Mouse (Mus musculus) heart, adult 9 months (tissue): Measurements from ENCODE around the gene Qrich2.
"Not testable (repeated sequence)": the region's sequence is repeated elsewhere in the genome, so short reads cannot be mapped to it uniquely, and the experiment has no call there.

Source experiments
- DNase-seq, 2 experiments: peaks; one replicate each; pipeline ENCODE4 v3.0.0; 2022; ENCODE audit warnings: low spot score in 2 of 2

The Qrich2 gene

GRCm38 (mm10) chr11:116430723-116431427 lies 35.2 kb downstream of the Qrich2 start:
- DNase-seq: no peak

- DNase-seq: no peak
These were observed 36.0 kb downstream of the Qrich2 start for GRCm38 (mm10) chr11:116429862-116430613.

DNA sequence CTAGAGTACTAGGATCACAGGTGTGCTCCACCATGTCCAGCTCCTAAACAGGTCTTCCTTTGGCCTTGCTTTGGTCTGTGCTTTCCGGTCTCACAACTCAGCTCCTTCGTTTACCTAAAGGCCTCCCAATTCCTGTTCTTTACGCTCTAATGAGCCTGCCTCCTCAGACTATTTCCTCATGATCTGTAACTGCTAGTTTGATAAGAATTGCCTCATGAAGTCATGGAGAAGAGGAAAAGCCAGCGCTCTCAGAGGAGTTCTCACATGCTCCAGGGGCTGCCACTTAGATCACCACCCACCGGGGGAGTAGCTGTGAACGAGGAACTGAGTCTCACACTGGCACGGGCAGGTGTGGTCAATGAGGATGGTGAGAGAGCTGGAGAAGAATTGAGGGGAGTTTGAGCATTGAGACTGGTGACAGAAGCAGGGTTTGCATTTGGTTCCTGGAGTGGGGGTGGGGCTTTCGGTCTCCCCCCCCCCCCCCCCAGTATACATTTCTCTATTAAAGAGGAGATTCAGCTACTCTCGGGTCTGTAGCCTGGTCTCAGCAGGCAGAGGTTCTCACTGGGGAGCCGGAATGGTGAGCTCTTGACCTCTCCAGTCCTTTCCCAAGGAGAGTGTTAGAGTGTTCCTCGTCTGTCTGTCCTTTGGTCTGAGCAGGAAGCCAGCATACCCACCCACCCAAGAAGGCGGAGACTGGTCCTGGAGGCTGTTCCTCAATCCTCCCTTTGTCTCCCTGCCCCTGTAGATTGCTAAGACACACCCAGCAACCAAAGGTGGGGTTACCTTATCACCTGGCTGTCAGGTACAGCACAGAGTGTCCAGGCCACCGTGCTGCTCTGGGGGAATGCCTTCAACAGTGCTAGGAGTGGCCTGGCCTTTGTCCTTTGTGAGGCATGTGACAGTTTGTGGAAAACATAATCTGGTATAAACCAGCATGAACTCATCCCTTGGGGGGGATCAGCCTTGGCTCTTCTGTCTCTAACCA lies 36.9 kb downstream of the Qrich2 start:
- no peak for DNase-seq

DNA sequence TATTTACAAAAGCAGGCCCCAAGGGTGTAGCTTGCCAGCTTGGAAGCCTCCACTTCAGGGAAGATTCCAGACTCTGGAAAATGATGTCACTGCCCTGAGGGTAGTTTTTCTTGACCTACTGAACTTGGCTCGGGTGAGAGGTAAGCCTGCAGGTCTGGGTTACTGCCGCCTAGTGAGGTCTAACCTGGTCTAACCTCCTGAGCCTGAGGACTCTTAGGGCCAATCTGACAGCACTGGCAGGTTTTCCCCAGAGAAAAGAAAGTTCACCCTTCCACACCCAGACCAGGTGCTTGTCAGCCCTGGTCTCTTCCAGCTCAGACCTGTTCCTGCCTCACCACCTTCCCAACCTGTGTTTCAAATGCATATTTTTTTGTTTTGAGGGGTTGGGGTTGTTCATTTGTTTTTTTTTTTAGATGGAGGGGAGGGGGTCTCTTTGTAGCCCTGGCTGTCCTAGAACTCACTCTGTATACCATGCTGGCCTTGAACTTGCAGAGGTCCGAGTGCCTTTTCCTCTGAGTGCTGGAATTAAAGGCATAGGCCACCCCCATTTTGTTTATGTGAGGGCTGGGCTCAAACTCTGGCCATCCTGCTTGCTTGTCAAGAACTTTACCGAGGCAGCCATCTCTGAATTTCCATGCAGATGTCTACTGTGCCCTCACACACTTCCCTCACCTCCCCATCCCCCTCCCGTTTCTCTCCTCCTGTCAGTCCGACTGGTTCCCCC lies 39.0 kb downstream of the Qrich2 start:
- DNase-seq: no peak

DNA sequence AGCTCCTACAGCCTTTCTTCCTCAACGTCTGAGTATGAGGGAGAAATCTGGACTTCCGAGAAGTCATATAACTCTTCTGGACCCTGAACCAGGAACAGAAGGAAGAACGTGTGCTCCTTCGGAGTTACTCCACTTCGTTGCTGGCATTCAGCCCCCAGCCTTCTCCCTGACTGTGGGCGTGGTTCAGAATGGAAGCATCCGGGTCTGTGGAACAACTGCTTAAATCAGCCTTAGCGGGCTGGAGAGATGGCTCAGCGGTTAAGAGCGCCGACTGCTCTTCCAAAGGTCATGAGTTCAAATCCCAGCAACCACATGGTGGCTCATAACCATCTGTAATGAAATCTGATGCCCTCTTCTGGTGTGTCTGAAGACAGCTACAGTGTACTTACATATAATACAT lies 39.7 kb downstream of the Qrich2 start:
- DNase-seq: not testable (repeated sequence)

DNA sequence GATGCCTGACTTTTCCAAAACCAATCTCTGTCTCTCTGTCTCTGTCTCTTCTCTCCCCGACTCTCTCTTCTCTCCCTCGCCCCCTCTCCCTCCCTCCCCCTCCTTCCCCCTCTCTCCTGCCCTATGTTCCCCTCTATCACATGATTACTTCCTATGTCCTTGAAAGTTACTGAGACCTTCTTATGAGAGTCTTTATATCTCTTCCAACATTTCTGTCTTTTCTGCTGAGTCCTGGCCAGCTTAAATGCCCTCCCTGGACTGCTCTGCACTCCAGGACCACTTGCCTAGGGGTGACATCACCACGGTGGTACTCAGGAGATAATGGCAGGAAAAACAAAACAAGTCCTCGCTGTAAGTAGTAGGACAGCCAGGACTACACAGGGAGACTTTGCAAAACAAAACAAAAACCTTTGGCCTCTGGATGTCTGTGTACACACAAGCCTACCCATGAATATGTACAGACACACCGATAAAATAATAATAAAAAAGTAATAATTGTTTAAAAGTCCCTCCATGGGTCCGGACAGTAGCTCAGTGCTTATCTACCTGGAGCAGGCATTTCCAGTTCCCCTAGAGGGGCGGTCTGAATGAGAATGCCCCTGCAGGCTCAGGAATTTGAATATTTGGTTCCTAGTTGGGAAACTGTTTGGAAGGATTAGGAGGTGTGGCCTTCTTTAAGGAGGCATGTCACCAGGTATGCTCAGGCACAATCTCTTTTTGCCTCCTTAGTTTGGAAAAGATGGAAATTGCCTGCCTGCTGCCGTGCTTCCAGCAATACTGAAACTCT lies 41.2 kb downstream of the Qrich2 start:
- DNase-seq: no peak

DNA sequence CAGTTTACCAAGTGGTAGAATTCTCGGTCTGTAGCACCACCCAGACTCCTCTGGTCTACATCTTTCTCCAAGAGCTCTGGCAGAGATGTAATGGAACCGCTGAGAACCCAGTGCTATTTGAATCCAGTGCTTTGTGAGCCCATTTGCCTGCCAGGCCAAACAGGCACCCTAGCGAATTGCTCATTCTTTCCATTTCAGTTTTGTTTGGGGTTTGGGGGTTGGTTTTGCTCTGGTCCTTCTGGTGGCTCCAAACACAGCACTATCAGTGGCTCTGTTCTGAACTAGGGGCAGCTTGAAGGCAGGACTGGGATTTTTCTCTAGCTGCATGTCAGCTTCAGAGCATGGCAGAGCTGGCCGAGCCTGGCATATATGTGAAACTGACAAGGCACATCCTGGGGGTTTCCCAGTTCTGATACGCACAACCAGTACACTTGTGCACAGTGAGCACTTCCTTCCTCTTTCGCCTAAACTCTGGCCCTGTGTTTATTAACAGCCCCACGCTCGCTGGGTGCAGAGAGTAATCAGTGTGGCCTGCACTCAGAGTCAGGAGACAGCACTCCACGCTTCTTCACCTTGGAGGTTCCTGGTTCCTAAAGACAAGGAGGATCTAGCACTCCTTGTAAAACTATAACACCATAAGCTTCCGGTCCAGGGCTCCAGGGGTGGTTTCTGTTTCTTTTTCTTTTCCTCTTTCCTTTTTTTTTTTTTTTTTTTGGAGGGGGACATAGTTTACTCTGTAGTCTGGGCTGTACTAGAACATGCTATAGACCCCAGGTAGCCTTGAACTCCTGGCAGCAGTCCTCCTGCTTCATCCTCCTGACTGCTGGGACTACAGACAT lies 42.0 kb downstream of the Qrich2 start:
- DNase-seq: peak in 1 of 2 experiments; percentile 67

DNA sequence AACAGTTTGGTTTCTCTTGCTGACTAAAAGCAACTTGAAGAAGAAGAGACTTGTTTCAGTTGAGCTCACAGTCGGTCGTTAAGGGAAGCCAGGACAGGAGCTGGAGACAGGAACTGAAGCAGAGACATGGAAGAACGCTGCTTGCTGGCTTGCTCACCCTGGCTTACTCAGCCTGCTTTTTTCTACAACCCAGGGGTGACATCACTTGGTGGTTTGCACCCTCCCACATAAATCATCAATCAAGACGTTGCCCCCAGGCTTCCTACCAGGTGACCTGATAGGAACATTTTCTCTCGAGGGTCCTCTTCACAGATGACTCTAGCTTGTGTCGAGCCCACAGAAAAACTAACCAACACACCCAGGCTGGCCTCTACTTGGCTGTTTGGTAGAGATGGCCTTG lies 42.8 kb downstream of the Qrich2 start:
- no peak for DNase-seq

- DNase-seq: no peak
These were observed 43.5 kb downstream of the Qrich2 start for GRCm38 (mm10) chr11:116422562-116422961.

- DNase-seq: no peak
These were observed 44.9 kb downstream of the Qrich2 start for GRCm38 (mm10) chr11:116421102-116421501.

DNA sequence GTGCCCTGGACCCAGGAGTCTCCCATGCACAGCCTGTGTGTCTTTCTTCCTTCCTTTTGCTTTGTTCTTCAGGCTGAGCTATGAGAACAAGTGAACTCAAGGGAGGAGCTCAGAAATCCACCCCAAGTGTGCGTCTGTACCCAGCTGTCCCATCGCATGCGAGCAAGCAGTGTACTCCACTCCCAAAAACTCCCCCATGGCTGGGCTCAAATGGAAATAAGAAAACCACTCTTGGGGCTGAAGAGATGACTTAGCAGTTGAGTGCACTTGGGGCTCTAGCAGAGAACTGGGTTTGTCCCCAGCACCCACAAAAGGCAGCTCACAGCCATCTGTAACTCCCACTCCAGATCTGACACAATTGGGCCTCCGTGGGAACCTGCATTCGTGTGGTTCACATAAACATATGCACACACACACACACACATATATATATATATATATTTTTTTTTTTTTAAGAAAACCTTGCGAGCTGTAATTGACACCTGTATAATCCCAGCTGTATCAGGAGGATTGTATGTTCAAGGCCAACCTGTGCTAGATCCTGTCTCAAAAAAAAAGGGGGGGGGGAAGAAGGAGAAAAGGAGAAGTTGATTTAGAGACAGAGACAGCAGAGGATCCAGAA lies 47.1 kb downstream of the Qrich2 start:
- no peak for DNase-seq

DNA sequence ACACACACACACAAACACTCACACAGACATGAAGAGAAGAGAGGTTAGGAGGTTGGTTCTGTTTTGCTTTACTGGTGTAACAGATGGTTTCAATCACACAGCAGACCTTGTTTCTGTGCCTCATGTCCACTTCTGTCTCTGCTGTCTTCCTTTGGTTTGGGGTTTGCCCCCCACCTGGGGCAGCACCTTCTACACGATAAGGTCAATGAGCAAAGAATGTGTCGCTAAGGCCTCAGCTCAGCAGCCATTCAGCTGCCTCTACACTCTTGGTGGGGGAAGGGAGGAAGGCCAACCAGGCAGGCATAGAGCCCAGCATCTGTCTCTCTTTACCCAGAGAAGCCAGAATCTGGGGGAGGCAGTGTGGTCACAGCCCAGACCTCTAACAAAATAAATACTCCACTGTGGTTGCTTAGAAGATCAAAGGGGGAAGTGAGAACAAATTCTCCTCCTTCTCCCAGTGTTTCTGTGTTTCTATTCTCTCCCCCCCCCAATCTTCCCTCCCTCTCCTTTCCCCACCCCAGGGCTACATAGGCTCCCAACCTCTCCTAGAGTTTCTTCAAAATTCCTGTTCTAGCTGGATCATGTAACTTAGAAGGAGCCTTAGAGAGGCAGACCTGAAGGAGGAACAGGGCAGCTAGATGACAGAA lies 47.7 kb downstream of the Qrich2 start:
- DNase-seq: no peak

DNA sequence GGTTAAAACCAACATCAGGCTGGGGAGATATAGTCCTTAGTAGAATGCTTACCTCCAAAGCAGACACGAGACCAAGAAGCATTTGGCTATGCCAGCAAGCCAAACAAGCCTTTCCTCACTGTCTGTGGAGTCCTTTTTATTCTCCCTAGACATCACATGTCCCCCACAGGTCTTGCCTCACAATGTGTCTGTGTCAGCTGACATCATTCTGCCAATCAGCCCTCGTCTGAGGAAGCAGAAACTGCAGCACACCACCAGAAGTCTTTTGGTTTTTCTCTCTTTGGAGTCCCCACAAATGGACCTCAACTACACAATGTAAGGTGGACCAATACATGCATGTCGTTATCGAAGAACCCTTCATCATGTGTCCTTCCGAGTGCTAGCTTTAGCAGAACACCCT lies 49.0 kb downstream of the Qrich2 start:
- no peak for DNase-seq

- peak; percentile 49 to 61 for DNase-seq
These were observed 49.7 kb downstream of the Qrich2 start for GRCm38 (mm10) chr11:116416196-116416943.

DNA sequence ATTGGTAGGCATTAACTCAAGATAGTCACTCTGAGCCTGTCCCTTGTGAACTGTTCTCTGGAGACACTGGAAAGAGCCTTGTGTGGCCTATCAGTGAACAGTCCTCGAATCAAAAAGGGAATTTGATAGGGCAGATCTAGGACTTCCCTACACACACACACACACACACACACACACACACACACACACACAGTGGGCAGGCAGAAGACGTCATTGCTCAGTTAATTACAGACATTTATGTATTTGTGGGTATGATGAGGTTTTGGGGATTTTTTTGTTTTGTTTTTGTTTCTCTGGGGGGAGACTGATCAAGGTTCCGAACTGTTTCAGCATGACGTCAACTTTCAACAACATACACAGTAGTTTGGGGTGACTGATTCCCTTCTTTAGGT lies 52.4 kb downstream of the Qrich2 start:
- DNase-seq: no peak

GRCm38 (mm10) chr11:116412904-116413630 lies 53.0 kb downstream of the Qrich2 start, which contains the start of gene Rnf157:
Rnf157 (minus strand) TSS chr11:116413032.
- peak; percentile 81 to 86 for DNase-seq
